Mouse (Mus musculus) gastrocnemius, adult 2 months (tissue): ENCODE data around the gene Crygs. TPM values are rescaled to one million over a fixed set of nuclear protein-coding genes. Genes with fewer than 3 reads are reported as not detected.
A peak's percentile ranks its signal among the peaks of the same experiment; 100 is the strongest.
"Not testable (repeated sequence)": the region's sequence is repeated elsewhere in the genome, so short reads cannot be mapped to it uniquely, and the experiment has no call there.

ENCODE experiments used
- DNase-seq: peaks from one replicate; pipeline ENCODE4 v3.0.0; 2022
- H3K27ac ChIP-seq: fragments of 200-600 bp; 2 replicates; pipeline ENCODE4 v1.8.1; 2022; ENCODE audit warnings: mild to moderate bottlenecking
- H3K4me3 ChIP-seq: fragments of 200-600 bp; 2 replicates; pipeline ENCODE4 v1.8.1; 2022; ENCODE audit warnings: mild to moderate bottlenecking, moderate library complexity
- CTCF ChIP-seq: fragments of 200-600 bp; IDR thresholded peaks from 2 replicates; pipeline ENCODE4 v1.8.1; 2022; ENCODE audit warnings: antibody characterized with exemption, mild to moderate bottlenecking, moderate library complexity
- intact Hi-C: fragments of 180-260 bp; cut with DNase I; formaldehyde crosslinking; loops from one replicate; pipeline ENCODE4 v1.15.1; 2025
- total RNA-seq, 2 experiments: library from RNA; stranded (reverse); gene quantifications; 2 replicates each; pipeline ENCODE4 v1.2.3; 2021

The Crygs gene
- total RNA-seq, 2 experiments from 2014 or later: not detected

GRCm38 (mm10) chr16:22820731-22821130 is 9.4 kb upstream of the Crygs start:
- H3K27ac ChIP-seq: no peak overlapping the region
- DNase-seq: no peak

GRCm38 (mm10) chr16:22807468-22808070 is 3.8 kb downstream of the Crygs start:
- peak; percentile 69 for TF ChIP-seq CTCF
- H3K4me3 ChIP-seq: peak overlapping the region; percentile 51
- DNase-seq: peak; percentile 39
- H3K27ac ChIP-seq: no peak overlapping the region
- intact Hi-C loops: loop anchor here (1.0 to 5.0 kb wide), 2 partner anchors 243 to 505 kb away; no protein-coding TSS in a partner anchor

More at GRCm38 (mm10) chr16:22820731-22821130, 9.4 kb upstream of the Crygs start:
- intact Hi-C loops: no loop called here
- peak; percentile 11; the same call in 1 of the 2 replicates for TF ChIP-seq CTCF
- no peak overlapping the region for H3K4me3 ChIP-seq

GRCm38 (mm10) chr16:22802786-22803185 is 8.6 kb downstream of the Crygs start:
- no peak for DNase-seq
- no peak overlapping the region for H3K27ac ChIP-seq
- TF ChIP-seq CTCF: no peak
- no peak overlapping the region for H3K4me3 ChIP-seq
- intact Hi-C loops: no loop called here

- no peak overlapping the region for H3K27ac ChIP-seq
- TF ChIP-seq CTCF: no peak
- H3K4me3 ChIP-seq: no peak overlapping the region
- no peak for DNase-seq
- intact Hi-C loops: no loop called here
Measured at GRCm38 (mm10) chr16:22800849-22801109, 10.6 kb downstream of the Crygs start.

GRCm38 (mm10) chr16:22800026-22800848 is 11.1 kb downstream of the Crygs start:
- Histone ChIP-seq H3K27ac (no peak overlapping the region), H3K4me3 (no peak overlapping the region)
- intact Hi-C loops: no loop called here
- TF ChIP-seq CTCF: no peak
- DNase-seq: no peak

GRCm38 (mm10) chr16:22798520-22798919 is 12.9 kb downstream of the Crygs start:
- Histone ChIP-seq H3K27ac (no peak overlapping the region), H3K4me3 (no peak overlapping the region)
- TF ChIP-seq CTCF: no peak
- DNase-seq: no peak
- intact Hi-C loops: loop anchor here (5.0 kb wide), 1 partner anchor 76 kb away; no protein-coding TSS in a partner anchor

- DNase-seq: no peak
- TF ChIP-seq CTCF: no peak
- Histone ChIP-seq H3K4me3 (no peak overlapping the region), H3K27ac (no peak overlapping the region)
- intact Hi-C loops: loop anchor here (5.0 kb wide), 1 partner anchor 75 kb away; no protein-coding TSS in a partner anchor
Measured at GRCm38 (mm10) chr16:22797521-22797920, 13.9 kb downstream of the Crygs start.

GRCm38 (mm10) chr16:22795497-22795896 is 15.9 kb downstream of the Crygs start:
- DNase-seq: peak; percentile 46
- H3K4me3 ChIP-seq: no peak overlapping the region
- peak; percentile 64 for TF ChIP-seq CTCF
- intact Hi-C loops: loop anchor here (5.0 kb wide), 1 partner anchor 73 kb away; no protein-coding TSS in a partner anchor
- H3K27ac ChIP-seq: no peak overlapping the region

GRCm38 (mm10) chr16:22791235-22791634 is 20.1 kb downstream of the Crygs start:
- no peak overlapping the region for H3K4me3 ChIP-seq
- intact Hi-C loops: no loop called here
- no peak overlapping the region for H3K27ac ChIP-seq
- no peak for DNase-seq
- no peak for TF ChIP-seq CTCF

- no peak for TF ChIP-seq CTCF
- intact Hi-C loops: no loop called here
- Histone ChIP-seq H3K27ac (no peak overlapping the region), H3K4me3 (no peak overlapping the region)
- DNase-seq: no peak
Measured at GRCm38 (mm10) chr16:22789908-22790367, 21.4 kb downstream of the Crygs start.

- DNase-seq: no peak
- intact Hi-C loops: no loop called here
- H3K27ac ChIP-seq: no peak overlapping the region
Measured at GRCm38 (mm10) chr16:22782686-22783085, 28.7 kb downstream of the Crygs start.

GRCm38 (mm10) chr16:22779228-22779835 is 32.0 kb downstream of the Crygs start:
- no peak overlapping the region for H3K27ac ChIP-seq
- H3K4me3 ChIP-seq: no peak overlapping the region
- intact Hi-C loops: no loop called here
- TF ChIP-seq CTCF: no peak
- no peak for DNase-seq

More at GRCm38 (mm10) chr16:22782686-22783085, 28.7 kb downstream of the Crygs start:
- no peak overlapping the region for H3K4me3 ChIP-seq
- TF ChIP-seq CTCF: no peak

- DNase-seq, intact Hi-C loops, H3K4me3 ChIP-seq: not testable (repeated sequence)
Measured at GRCm38 (mm10) chr16:22778296-22778695, 33.1 kb downstream of the Crygs start.

More at GRCm38 (mm10) chr16:22778296-22778695, 33.1 kb downstream of the Crygs start:
- not testable (repeated sequence) for H3K27ac ChIP-seq
